Mouse (Mus musculus) gastrocnemius, adult 2 months (tissue): Measurements from ENCODE around the gene Klrb1. TPM values are rescaled to one million over a fixed set of nuclear protein-coding genes. Genes with fewer than 3 reads are reported as not detected.
"Not testable (repeated sequence)": the region's sequence is repeated elsewhere in the genome, so short reads cannot be mapped to it uniquely, and the experiment has no call there.

Experiments
- DNase-seq: peaks from one replicate; pipeline ENCODE4 v3.0.0; 2022
- H3K27ac ChIP-seq: fragments of 200-600 bp; 2 replicates; pipeline ENCODE4 v1.8.1; 2022; ENCODE audit warnings: mild to moderate bottlenecking
- H3K4me3 ChIP-seq: fragments of 200-600 bp; 2 replicates; pipeline ENCODE4 v1.8.1; 2022; ENCODE audit warnings: mild to moderate bottlenecking, moderate library complexity
- CTCF ChIP-seq: fragments of 200-600 bp; IDR thresholded peaks from 2 replicates; pipeline ENCODE4 v1.8.1; 2022; ENCODE audit warnings: antibody characterized with exemption, mild to moderate bottlenecking, moderate library complexity
- intact Hi-C: fragments of 180-260 bp; cut with DNase I; formaldehyde crosslinking; loops from one replicate; pipeline ENCODE4 v1.15.1; 2025
- long read RNA-seq, 2 experiments: library from polyadenylated mRNA; stranded (forward); transcript quantifications; one replicate each; pipeline ENCODE4 v2.0.0; 2021
- total RNA-seq, 2 experiments: library from RNA; stranded (reverse); gene quantifications; 2 replicates each; pipeline ENCODE4 v1.2.3; 2021

The Klrb1 gene
- total RNA-seq, result not detected
- long read RNA-seq, experiment 1, result 0 reads
- long read RNA-seq, experiment 2, result 0 reads

DNA sequence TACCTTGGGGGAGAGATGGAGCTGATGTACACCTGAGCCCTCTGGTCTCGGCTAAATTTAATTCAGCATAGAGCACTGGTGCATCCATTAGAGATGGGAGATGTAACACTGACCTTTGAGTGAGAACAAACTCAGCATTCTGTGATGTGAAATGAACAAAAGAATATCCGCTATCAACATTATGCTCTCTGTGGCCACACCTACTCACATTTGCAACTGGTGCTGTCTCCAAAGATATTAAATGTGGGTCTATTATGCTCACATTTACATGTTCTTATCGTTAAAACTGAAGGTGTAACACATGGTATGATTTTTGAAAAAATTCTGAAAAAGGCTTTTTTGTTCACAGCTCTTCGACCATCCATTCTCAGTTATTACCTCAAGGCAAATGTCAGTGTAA lies at the start of gene Klrb1:
Gene Klrb1 (minus strand): TSS at position 101 of the 400 bp plus-strand sequence.
- intact Hi-C loops, result no loop called here
- Histone ChIP-seq H3K27ac (no peak within 1 kb of the TSS), H3K4me3 (no peak within 1 kb of the TSS)
- no peak for TF ChIP-seq CTCF
- DNase-seq, result no peak

- Histone ChIP-seq H3K4me3 (no peak overlapping the region), H3K27ac (no peak overlapping the region)
- DNase-seq, result no peak
- no peak for TF ChIP-seq CTCF
- intact Hi-C loops, result no loop called here
Observed at GRCm38 (mm10) chr6:128769481-128770253, 46.8 kb upstream of the Klrb1 start.

DNA sequence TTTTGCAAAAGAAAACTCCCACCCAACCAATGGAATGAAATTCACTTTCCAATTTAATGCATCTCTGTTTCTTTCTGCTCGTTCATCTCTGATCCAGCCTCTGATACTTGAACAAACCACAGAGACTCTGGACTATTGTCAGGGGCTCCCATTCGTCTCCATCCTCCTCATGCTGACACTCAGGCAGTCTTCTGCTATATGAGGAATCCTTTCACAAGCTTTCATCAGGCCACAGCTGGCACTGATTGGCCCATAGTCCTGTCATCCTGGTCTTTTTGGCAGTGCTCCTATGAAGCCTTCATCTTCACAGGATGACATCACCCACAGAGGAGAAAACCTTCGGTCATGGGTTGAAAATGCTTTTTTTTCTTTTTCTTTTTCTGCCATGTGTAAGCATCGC lies 45.2 kb upstream of the Klrb1 start:
- TF ChIP-seq CTCF, result no peak
- Histone ChIP-seq H3K27ac (no peak overlapping the region), H3K4me3 (no peak overlapping the region)
- intact Hi-C loops, result no loop called here
- DNase-seq, result no peak

GRCm38 (mm10) chr6:128766486-128767254 lies 43.8 kb upstream of the Klrb1 start:
- DNase-seq, result peak; percentile 37
- H3K4me3 ChIP-seq, H3K27ac ChIP-seq, intact Hi-C loops: not testable (repeated sequence)
- TF ChIP-seq CTCF, result peak; percentile 57

DNA sequence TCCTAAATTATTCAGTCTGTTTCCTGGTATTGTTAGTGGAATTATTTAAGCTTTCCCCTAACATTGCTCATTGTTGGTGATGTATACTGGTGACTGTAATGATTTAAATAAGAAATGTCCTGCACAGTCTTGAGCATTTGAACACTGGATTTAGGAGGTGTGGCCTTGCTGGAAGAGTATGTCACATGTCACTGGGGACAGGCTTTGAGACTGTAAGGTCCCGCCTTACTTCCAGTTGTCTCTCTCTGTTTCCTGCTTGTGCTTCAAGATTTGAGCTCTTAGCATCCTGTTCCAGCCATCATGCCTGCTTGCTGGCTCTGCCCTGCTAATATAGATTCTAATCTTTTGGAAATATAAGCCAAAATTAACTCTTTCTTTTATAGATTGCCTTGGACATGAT lies 42.4 kb upstream of the Klrb1 start:
- intact Hi-C loops, result no loop called here
- DNase-seq, result no peak

GRCm38 (mm10) chr6:128764598-128764997 lies 41.7 kb upstream of the Klrb1 start:
- intact Hi-C loops, result loop anchor here (1.0 to 5.0 kb wide), 3 partner anchors 38 to 768 kb away; partner anchors contain the start of gene Gabarapl1
- peak overlapping the region; percentile 68 for H3K27ac ChIP-seq
- TF ChIP-seq CTCF, result no peak
- DNase-seq, result no peak
- peak overlapping the region; percentile 71 for H3K4me3 ChIP-seq

More for the DNA sequence above, 42.4 kb upstream of the Klrb1 start:
- H3K27ac ChIP-seq, result no peak overlapping the region
- TF ChIP-seq CTCF, result no peak
- no peak overlapping the region for H3K4me3 ChIP-seq

- TF ChIP-seq CTCF, result peak; percentile 84
- Histone ChIP-seq H3K4me3 (peak overlapping the region; percentile 71), H3K27ac (peak overlapping the region; percentile 68)
- peak; percentile 93 for DNase-seq
- intact Hi-C loops, result loop anchor here (1.0 to 5.0 kb wide), 3 partner anchors 38 to 768 kb away; partner anchors contain the start of gene Gabarapl1
Observed at GRCm38 (mm10) chr6:128763736-128764523, 41.1 kb upstream of the Klrb1 start.

GRCm38 (mm10) chr6:128762892-128763670 lies 40.2 kb upstream of the Klrb1 start:
- not testable (repeated sequence) for DNase-seq, H3K27ac ChIP-seq
- intact Hi-C loops, result loop anchor here (5.0 kb wide), 1 partner anchor 769 kb away; the partner anchor contains the start of gene Gabarapl1
- H3K4me3 ChIP-seq, result peak overlapping the region; percentile 71

DNA sequence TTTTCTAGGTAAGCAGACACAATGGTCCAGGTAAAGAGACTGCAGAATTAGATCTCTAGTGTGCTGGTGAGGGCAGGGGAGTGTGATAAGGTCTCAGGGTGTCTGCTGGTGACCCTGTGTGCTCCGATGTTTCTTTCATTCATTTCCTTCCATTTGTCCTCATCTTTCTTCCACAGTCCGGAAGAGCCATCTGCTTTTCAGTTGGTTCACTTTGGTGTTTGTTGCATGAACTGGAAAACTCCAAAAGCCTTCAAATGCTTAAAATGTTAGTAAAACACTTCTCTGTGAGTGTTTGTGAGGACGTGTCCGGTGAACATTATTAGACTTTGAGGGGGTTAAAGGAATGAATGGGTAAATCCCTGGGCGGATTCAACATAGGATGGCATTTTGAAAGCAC lies 38.3 kb upstream of the Klrb1 start:
- DNase-seq, result no peak
- intact Hi-C loops, result loop anchor here (5.0 kb wide), 1 partner anchor 771 kb away; the partner anchor contains the start of gene Gabarapl1
- Histone ChIP-seq H3K27ac (peak overlapping the region; percentile 90), H3K4me3 (peak overlapping the region; percentile 89)
- TF ChIP-seq CTCF, result no peak

GRCm38 (mm10) chr6:128760416-128761143 lies 37.7 kb upstream of the Klrb1 start:
- intact Hi-C loops, result loop anchor here (1.0 to 5.0 kb wide), 2 partner anchors 78 to 772 kb away; partner anchors contain the start of gene Gabarapl1

DNA sequence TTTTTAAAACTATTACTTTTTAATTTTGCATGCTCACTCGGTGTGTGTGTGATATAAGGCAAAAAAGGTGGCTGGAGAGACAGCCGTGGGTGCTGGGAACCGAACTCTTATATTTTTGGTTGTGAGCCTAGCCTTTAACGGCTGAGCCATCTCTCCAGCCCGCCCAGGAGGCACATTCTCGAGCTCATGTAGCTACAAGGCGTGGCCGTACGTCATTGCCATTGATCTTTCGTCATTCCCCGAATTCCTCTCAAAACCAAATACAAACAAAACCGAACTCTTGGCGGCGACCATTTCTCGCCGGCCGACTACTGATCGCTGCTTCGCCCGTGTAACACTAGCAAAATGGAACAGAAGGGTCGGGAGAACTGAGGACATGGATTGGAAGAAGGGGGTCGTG lies 37.2 kb upstream of the Klrb1 start:
- intact Hi-C loops, result loop anchor here (1.0 to 5.0 kb wide), 2 partner anchors 78 to 772 kb away; partner anchors contain the start of gene Gabarapl1

More at GRCm38 (mm10) chr6:128760416-128761143, 37.7 kb upstream of the Klrb1 start:
- peak; percentile 77 for DNase-seq
- TF ChIP-seq CTCF, result peak; percentile 78
- H3K4me3 ChIP-seq, result peak overlapping the region; percentile 89
- H3K27ac ChIP-seq, result peak overlapping the region; percentile 90

More for the DNA sequence above, 37.2 kb upstream of the Klrb1 start:
- peak; percentile 89 for DNase-seq
- peak overlapping the region; percentile 90 for H3K27ac ChIP-seq
- peak overlapping the region; percentile 89 for H3K4me3 ChIP-seq
